Mouse (Mus musculus) midbrain, embryonic 16.5 days (tissue): Measurements from ENCODE around the gene Spata5. TPM values are rescaled to one million over a fixed set of nuclear protein-coding genes. Genes with fewer than 3 reads are reported as not detected.
A peak's percentile ranks its signal among the peaks of the same experiment; 100 is the strongest.

Source experiments
- ATAC-seq: fragments of 200-750 bp; cut with Nextera tagmentation; 2 replicates; pipeline ENCODE4 v1.8.0; 2017; ENCODE audit warnings: moderate TSS enrichment
- H3K27ac ChIP-seq: fragments of 300-500 bp; sonication (generic); 2 replicates; pipeline ENCODE4 v1.5.1; 2014; ENCODE audit warnings: mild to moderate bottlenecking, low read length, mixed read lengths
- H3K27me3 ChIP-seq: fragments of 300-500 bp; sonication (generic); 2 replicates; pipeline ENCODE4 v1.6.1; 2014; ENCODE audit warnings: low read depth, low read length, mixed read lengths; ENCODE audit not compliant: control insufficient read depth, insufficient read depth
- H3K36me3 ChIP-seq: fragments of 300-500 bp; sonication (generic); 2 replicates; pipeline ENCODE4 v1.6.1; 2014; ENCODE audit warnings: mild to moderate bottlenecking, low read length, moderate library complexity, mixed read lengths; ENCODE audit not compliant: control insufficient read depth, insufficient read depth
- H3K4me1 ChIP-seq: fragments of 300-500 bp; sonication (generic); 2 replicates; pipeline ENCODE4 v1.6.1; 2014; ENCODE audit warnings: mild to moderate bottlenecking, low read length, mixed read lengths; ENCODE audit not compliant: control insufficient read depth, insufficient read depth
- H3K4me2 ChIP-seq: fragments of 300-500 bp; sonication (generic); 2 replicates; pipeline ENCODE4 v1.6.1; 2014; ENCODE audit warnings: mild to moderate bottlenecking, low read length, mixed read lengths
- H3K4me3 ChIP-seq: fragments of 300-500 bp; sonication (generic); 2 replicates; pipeline ENCODE4 v1.5.1; 2014; ENCODE audit warnings: low read depth, mild to moderate bottlenecking, low read length, moderate library complexity, mixed read lengths
- H3K9ac ChIP-seq: fragments of 300-500 bp; sonication (generic); 2 replicates; pipeline ENCODE4 v1.6.1; 2014; ENCODE audit warnings: low read depth, low read length, mixed read lengths
- H3K9me3 ChIP-seq: fragments of 300-500 bp; sonication (generic); replicated peaks from 2 replicates; pipeline ENCODE4 v1.6.1; 2014; ENCODE audit warnings: mild to moderate bottlenecking, low read length, mixed read lengths; ENCODE audit not compliant: control insufficient read depth, poor library complexity, severe bottlenecking
- WGBS: fragments of 180-500 bp; shearing (Covaris S2); extraction: QIAGEN DNeasy Blood & Tissue Kit; methylation state at CpG from one replicate; pipeline ENCODE4 v1.1.7; 2014; 5-methylcytosine and 5-hydroxymethylcytosine counted together
- polyA plus RNA-seq: library from polyadenylated mRNA; unstranded; fragments of >200 nt; fragmentation: Nextera tagmentation; extraction: Ambion mirVana; gene quantifications from 2 replicates; pipeline ENCODE4 v1.2.1, GENCODE M21; 2015

Spata5 gene
- polyA plus RNA-seq, 1 experiment from 2014 or later, result 30.3 TPM

- Histone ChIP-seq H3K9me3 (no peaks in the 10 kb centered on the region), H3K4me1 (no peaks in the 10 kb centered on the region), H3K36me3 (peaks cover 6% of the 10 kb centered on the region; the same call in 1 of the 2 replicates), H3K4me2 (no peak overlapping the region), H3K9ac (no peak overlapping the region), H3K27ac (no peak overlapping the region), H3K27me3 (no peaks in the 10 kb centered on the region), H3K4me3 (no peak overlapping the region)
- ATAC-seq, result no peak
- 95% methylated on average over 2 of the region's 2 CpGs for WGBS
Measured at GRCm38 (mm10) chr3:37443409-37443808, 23.7 kb downstream of the Spata5 start.

GRCm38 (mm10) chr3:37455992-37456391 lies 36.3 kb downstream of the Spata5 start:
- H3K4me2 ChIP-seq, result no peak overlapping the region
- peaks cover 3% of the 10 kb centered on the region; the same call in 1 of the 2 replicates for H3K36me3 ChIP-seq
- 91% methylated on average over 1 of the region's 1 CpGs for WGBS
- no peak overlapping the region for H3K27ac ChIP-seq
- H3K4me1 ChIP-seq, result no peaks in the 10 kb centered on the region
- no peaks in the 10 kb centered on the region for H3K9me3 ChIP-seq
- ATAC-seq, result no peak
- no peaks in the 10 kb centered on the region for H3K27me3 ChIP-seq
- H3K9ac ChIP-seq, result no peak overlapping the region
- no peak overlapping the region for H3K4me3 ChIP-seq

GRCm38 (mm10) chr3:37468170-37468569 lies 48.5 kb downstream of the Spata5 start:
- Histone ChIP-seq H3K4me3 (no peak overlapping the region), H3K36me3 (no peaks in the 10 kb centered on the region), H3K4me1 (no peaks in the 10 kb centered on the region), H3K4me2 (no peak overlapping the region), H3K27me3 (no peaks in the 10 kb centered on the region), H3K27ac (no peak overlapping the region), H3K9ac (no peak overlapping the region), H3K9me3 (no peaks in the 10 kb centered on the region)
- 98% methylated on average over 2 of the region's 2 CpGs for WGBS
- peak; percentile 88 for ATAC-seq

GRCm38 (mm10) chr3:37469353-37469752 lies 49.7 kb downstream of the Spata5 start:
- Histone ChIP-seq H3K4me3 (no peak overlapping the region), H3K4me1 (no peaks in the 10 kb centered on the region), H3K27ac (no peak overlapping the region), H3K4me2 (no peak overlapping the region), H3K36me3 (no peaks in the 10 kb centered on the region), H3K27me3 (no peaks in the 10 kb centered on the region), H3K9me3 (no peaks in the 10 kb centered on the region), H3K9ac (no peak overlapping the region)
- ATAC-seq, result no peak
- 89% methylated on average over 4 of the region's 4 CpGs for WGBS

- H3K4me3 ChIP-seq, result no peak overlapping the region
- no peaks in the 10 kb centered on the region for H3K27me3 ChIP-seq
- H3K4me2 ChIP-seq, result no peak overlapping the region
- H3K27ac ChIP-seq, result no peak overlapping the region
- H3K4me1 ChIP-seq, result no peaks in the 10 kb centered on the region
- H3K36me3 ChIP-seq, result no peaks in the 10 kb centered on the region
- ATAC-seq, result no peak
- H3K9ac ChIP-seq, result no peak overlapping the region
- no peaks in the 10 kb centered on the region for H3K9me3 ChIP-seq
- WGBS, result 84% methylated on average over 2 of the region's 2 CpGs
Measured at GRCm38 (mm10) chr3:37470867-37471266, 51.2 kb downstream of the Spata5 start.

GRCm38 (mm10) chr3:37472461-37472860 lies 52.8 kb downstream of the Spata5 start:
- Histone ChIP-seq H3K9me3 (no peaks in the 10 kb centered on the region), H3K4me1 (no peaks in the 10 kb centered on the region), H3K27me3 (no peaks in the 10 kb centered on the region), H3K4me2 (no peak overlapping the region), H3K36me3 (no peaks in the 10 kb centered on the region), H3K9ac (no peak overlapping the region), H3K4me3 (no peak overlapping the region), H3K27ac (no peak overlapping the region)
- ATAC-seq, result no peak

GRCm38 (mm10) chr3:37476485-37476884 lies 56.8 kb downstream of the Spata5 start:
- Histone ChIP-seq H3K4me1 (no peaks in the 10 kb centered on the region), H3K36me3 (peaks cover 4% of the 10 kb centered on the region), H3K27me3 (no peaks in the 10 kb centered on the region), H3K9me3 (0 out of 2 replicates have a peak, but pooled peaks cover 2% of the 10 kb centered on the region), H3K27ac (no peak overlapping the region), H3K9ac (no peak overlapping the region), H3K4me2 (no peak overlapping the region), H3K4me3 (no peak overlapping the region)
- ATAC-seq, result no peak
- 77% methylated on average over 1 of the region's 1 CpGs for WGBS

- Histone ChIP-seq H3K4me2 (no peak overlapping the region), H3K9ac (no peak overlapping the region), H3K9me3 (0 out of 2 replicates have a peak, but pooled peaks cover 2% of the 10 kb centered on the region), H3K27me3 (no peaks in the 10 kb centered on the region), H3K4me1 (no peaks in the 10 kb centered on the region), H3K36me3 (peaks cover 5% of the 10 kb centered on the region), H3K27ac (no peak overlapping the region), H3K4me3 (no peak overlapping the region)
- ATAC-seq, result no peak
- WGBS, result 71% methylated on average over 7 of the region's 7 CpGs
Measured at GRCm38 (mm10) chr3:37477438-37478188, 57.9 kb downstream of the Spata5 start.

- H3K4me3 ChIP-seq, result no peak overlapping the region
Measured at GRCm38 (mm10) chr3:37479771-37480170, 60.1 kb downstream of the Spata5 start.

More at GRCm38 (mm10) chr3:37479771-37480170, 60.1 kb downstream of the Spata5 start:
- Histone ChIP-seq H3K36me3 (peaks cover 5% of the 10 kb centered on the region), H3K9me3 (0 out of 2 replicates have a peak, but pooled peaks cover 2% of the 10 kb centered on the region), H3K27ac (no peak overlapping the region), H3K27me3 (no peaks in the 10 kb centered on the region), H3K9ac (no peak overlapping the region), H3K4me1 (no peaks in the 10 kb centered on the region), H3K4me2 (no peak overlapping the region)
- WGBS, result 83% methylated on average over 1 of the region's 1 CpGs
- no peak for ATAC-seq
